Mouse (Mus musculus): ENCODE data around the gene Akr1b3.

Akr1b3 gene

GRCm38 (mm10) chr6:34270717-34271116 lies 46.6 kb downstream of the Akr1b3 start:
- no peak for DNase-seq (ENCODE audit: low spot score in 2 of 2)

DNA sequence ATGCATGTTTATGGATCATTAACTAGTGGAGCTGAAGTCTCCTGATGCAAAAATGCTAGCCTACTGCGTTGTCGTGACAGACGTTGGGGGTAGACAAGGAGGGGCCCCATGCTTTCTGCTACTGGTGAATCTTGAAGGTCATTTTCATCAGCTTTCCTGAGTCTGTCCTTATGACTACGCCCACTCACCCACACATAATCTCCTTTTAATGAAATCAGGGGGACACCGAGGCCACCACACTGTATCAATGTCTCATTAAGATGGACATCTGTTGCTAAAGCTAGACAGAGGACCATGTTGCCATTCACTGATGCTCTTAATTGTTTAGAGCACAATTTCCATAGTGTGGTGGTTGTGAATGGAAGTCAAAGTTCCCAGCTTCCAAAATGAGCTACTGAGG lies 58.7 kb downstream of the Akr1b3 start:
- no peak for DNase-seq (ENCODE audit: low spot score in 2 of 2)
